Mouse (Mus musculus) spleen, adult 12 weeks (tissue): ENCODE measurements around the gene Pttg1.

ENCODE experiments used
- DNase-seq: peaks from one replicate; pipeline ENCODE4 v3.0.0; 2022; ENCODE audit warnings: low spot score

Gene Pttg1

DNA sequence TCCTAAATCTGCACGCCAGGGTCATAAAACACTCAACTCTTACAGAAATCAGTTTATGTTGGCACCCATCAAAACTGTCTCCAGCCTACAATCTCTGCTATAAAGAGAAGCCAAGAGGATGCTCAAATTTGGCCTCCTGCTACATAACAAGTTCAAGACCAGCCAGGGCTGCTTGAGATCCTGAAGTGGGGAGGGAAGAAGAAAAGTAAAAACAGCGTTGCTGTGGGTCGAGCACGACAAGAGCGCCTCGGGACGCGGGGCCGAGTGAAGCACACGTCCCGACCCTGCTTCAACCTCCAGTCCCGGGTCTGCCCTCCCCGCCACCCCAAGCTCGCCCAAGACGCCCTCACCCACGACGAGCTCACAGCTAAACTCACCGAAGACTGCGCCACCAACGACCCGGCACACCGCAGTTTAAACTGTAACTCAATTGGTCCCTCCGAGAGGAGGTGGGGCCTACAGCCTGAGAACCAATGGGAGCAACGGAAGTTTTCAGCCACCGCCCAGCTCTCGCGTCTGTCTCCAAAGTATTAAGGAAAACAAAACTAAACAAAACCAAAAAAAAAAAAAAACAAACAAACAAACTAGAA lies at the start of gene Pttg1:
Gene Pttg1 (minus strand): TSS at position 428 of the 590 bp plus-strand sequence.
- peak; percentile 64 for DNase-seq

DNA sequence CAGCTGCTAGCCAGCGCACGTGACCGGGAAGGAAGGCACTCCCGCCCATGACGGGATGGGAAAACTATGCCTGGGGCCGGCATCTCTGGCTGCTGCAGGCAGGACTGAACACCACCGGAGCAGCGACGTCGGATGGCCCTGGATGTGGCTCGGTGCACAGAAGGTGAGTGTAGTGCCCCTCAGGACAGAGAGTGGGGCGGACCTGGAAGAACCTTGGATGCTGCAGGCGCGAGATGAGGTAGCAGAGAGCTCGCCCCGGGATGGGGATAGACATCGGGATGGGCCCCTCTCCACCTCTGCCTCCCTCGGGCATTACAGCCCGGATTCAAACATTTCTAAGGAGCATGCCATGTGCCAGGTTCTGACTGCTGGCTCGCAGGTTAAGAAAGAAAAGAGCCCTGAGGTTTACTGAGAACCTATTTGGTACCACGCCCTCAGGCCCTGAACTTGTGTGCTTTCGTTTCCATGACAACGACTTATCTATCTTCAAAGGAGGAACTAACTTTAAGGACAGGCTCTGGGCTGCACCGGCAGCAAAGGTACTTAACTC lies 48.2 kb upstream of the Pttg1 start, which contains the start of gene C1qtnf2:
Gene C1qtnf2 (plus strand): TSS at position 52 of the 550 bp plus-strand sequence.
- no peak for DNase-seq

DNA sequence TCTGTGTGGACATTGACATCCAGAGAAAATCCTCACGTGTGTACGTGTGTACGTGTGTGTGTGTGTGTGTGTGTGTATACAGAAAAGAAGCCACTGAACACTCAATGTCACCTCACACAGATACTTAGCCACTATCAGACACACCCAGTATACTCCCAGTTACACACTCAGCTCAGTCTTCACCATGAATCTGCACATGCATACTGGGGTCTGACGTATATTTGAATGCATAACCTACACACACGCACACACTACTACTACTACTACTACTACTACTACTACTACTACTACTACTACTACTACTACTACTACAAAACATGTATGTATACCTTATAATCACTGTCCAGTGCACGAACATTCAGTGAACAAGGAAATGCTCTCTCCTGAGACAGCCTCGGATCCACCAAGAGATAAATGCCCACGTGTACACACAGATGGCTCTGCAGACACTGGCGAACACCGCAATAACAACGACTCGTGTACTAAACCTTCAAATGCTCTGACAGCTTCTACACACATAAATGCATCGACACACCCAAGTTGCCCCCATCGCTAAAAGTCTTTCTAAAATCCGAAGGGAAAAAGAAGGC lies 47.7 kb upstream of the Pttg1 start:
- no peak for DNase-seq

DNA sequence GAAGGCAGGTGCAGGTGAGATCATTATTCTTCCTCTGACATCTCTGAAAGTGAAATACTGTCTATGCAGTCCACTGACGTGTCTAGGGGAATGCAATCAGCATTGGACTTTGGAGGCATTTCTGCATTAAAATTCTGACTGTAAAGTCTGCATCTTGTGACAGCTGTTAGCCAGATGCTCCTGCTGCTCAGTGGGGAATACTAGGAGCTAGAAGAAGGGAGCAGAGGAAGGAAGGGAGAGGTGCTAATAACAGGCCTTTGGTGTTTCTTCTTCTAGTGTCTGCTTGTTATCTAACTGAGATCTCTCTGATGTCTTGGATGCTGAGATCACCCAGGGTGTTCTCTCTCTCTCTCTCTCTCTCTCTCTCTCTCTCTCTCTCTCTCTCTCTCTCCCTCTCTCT lies 47.1 kb upstream of the Pttg1 start:
- DNase-seq, result no peak

DNA sequence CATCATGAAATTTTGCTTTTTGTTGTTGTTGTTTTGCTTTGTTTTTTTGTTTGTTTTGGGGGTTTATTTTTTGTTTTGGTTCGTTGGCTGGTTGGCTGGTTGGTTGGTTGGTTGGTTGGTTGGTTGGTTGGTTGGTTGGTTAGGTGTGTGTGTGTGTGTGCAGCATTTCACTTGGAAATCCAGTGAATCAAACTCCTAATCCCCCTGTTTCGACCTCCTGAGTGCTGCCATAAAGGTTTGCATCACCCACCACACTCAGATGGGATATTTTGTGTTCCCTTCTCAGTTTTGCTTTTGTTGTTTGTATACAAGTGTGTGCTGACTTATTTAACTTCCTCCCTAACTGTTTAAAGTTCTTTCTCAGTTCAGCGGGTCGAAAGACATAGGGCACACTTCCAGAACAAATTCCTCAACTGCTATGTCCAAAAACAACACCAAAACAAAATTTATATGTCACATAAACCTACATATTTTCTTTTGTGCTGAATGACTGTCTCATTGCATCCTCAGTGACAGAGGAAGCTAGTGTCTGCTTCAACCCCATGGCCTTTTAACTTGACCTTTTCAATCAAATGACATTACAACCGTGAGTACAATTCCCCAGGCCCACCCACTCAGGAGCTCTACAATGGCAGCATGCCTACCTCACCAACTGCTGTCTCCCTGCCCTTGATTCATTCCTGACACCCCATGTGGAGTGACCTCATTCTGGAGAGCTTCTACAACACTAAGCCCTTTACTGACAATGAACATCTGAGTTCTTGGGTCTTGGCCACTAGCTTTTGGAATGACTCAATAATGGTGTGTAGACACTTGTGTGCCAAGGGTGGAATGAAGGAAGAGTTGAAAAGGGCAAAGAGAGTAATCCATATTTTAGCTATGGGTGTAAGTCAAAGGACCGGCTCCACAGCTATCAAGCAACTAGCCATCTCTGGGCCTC lies 45.1 kb upstream of the Pttg1 start:
- DNase-seq, result no peak

DNA sequence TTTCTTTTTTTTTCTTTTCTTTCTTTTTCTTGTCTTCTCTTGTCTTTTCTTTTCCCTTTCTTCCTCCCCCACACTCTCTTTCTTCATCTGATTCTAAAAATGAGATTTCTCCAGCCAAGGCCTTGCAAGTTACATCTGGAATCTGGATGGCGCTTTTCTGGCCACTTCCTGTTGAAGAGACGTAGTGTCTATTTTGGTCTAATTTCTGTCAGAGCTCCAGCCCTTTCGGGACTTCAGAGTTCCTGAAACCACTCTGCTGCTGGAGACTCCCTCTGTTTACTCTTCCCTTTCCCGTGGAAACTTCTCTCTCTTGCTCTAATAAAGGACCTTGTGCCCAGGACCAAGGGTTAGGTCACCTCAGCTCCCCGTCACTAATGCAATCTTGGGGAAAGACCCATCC lies 44.1 kb upstream of the Pttg1 start:
- DNase-seq, result no peak

DNA sequence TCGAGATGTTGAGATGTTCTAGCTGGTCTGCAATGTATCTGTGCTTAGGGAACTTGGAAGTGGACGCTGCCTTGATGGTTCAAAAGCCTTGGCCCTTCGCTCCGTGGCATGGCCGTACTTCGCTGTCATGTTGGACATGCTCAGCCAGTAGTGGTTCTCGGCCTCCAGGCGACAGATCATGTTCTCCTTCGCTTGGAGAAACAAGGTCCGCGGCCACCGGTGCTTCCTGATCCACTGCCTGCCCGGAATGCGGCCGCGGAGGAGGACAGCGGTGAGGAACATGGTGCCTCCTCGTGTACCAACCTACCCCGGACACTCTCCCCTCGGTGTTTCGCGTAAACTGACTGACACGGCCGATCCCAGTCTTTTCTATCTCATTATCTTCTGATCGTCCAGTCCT lies 37.2 kb upstream of the Pttg1 start:
- no peak for DNase-seq

DNA sequence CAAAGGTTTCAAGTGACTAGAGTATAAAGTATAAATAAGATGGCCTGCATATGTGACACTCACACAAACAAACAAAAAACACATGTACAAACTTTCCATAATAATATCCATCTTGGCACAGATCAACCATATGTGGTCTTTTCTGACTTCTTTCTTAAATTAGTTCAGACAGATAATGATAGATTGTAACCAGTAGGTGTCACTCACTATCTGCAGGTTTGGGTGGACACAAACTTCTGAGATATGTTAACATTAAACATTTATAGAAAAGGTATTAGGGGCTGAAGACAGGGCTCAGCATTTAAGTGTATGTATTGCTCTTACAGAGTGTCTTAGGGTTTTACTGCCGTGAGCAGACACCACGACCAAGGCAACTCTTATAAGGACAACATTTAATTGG lies 26.2 kb upstream of the Pttg1 start:
- DNase-seq, result no peak

DNA sequence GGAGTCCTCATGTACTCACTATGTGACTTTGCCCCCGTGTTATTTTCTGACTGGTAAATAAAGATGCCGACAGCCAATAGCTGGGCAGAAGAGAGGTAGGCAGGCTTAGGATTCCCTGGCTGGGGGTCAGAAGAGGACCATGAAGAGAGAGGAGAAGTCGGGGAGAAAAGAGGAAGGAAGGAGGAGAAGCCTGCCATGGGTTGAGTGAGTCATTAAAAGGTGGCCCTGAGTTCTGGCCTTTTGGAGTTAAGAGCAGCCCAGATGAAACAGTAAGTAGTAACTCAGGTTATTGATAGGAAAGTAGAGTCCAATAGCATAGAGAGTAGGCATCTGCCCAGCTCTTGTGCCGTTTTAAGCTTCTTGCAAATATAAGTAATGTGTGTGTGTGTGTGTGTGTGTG lies 25.3 kb upstream of the Pttg1 start:
- no peak for DNase-seq

DNA sequence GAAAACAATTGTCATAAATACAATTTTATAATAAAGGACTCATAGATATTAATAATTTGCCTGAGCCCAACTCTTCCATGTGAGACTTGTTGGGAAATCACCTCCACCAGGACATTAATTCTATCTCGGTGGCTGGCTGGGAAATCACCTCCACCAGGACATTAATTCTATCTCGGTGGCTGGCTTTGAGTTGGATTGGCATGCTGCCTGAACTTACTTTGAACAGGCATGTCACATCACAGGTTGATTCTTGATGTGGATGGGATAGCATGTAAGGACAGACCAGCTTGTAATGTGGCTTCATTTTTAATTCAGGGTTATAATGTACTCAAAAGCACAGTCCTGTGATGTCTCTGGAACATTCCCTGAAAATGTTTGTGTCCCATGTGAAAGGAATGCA lies 23.9 kb upstream of the Pttg1 start:
- no peak for DNase-seq

DNA sequence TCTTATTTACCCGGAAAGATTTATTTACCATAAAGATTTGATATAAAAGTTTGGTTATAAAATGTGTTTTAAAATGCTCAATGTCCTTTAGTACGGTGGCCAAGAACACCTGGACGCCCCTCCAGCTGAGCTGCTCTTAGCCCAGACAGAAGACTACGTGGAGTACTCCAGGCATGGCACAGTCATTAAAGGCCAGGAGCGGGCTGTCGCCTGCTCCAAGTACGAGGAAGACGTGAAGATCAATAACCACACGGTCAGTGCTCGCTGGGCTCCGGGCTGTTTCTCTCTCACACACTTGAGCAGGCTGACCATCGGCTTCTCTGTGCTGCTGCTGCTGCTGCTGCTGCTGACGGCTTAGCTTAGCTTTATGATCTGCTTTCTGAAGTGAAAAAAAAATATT lies 17.1 kb upstream of the Pttg1 start:
- DNase-seq, result no peak

DNA sequence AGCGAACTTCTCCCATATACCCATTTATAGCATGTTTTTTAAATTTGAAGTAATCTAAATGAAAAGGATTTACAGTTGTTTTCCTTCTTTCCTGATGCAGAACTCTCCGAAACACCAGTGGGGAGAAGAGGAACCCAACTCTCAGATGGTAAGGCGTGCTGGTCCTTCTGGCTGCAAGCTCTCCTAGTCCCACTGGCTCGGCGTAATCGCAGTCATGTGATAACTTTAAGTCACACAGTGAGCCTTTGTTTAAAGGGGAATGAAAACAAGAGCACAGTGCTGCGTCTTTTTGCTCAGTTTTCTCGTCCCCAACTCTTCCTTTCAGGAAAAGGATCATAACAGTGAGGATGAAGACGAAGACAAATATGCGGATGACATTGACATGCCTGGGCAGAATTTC lies 15.1 kb upstream of the Pttg1 start:
- no peak for DNase-seq

DNA sequence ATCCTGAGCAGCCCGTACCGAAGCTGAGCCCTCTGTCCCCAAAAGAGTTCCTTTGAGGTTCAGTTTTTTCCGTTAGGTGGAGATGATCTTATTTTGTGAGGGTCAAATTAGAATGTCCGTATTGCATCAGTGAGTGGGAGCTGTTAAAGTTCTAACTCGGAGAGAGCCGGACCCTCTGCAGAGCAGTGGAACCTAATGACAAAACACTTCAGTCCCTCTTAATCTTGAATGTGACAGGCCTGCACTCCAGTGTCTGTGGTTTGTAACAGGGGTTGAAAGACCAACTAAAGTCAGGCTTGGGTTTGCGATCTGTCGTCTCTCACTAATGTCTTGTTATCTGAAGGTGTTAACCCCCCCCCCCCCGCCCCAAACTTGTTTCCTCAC lies 8.0 kb upstream of the Pttg1 start:
- no peak for DNase-seq

DNA sequence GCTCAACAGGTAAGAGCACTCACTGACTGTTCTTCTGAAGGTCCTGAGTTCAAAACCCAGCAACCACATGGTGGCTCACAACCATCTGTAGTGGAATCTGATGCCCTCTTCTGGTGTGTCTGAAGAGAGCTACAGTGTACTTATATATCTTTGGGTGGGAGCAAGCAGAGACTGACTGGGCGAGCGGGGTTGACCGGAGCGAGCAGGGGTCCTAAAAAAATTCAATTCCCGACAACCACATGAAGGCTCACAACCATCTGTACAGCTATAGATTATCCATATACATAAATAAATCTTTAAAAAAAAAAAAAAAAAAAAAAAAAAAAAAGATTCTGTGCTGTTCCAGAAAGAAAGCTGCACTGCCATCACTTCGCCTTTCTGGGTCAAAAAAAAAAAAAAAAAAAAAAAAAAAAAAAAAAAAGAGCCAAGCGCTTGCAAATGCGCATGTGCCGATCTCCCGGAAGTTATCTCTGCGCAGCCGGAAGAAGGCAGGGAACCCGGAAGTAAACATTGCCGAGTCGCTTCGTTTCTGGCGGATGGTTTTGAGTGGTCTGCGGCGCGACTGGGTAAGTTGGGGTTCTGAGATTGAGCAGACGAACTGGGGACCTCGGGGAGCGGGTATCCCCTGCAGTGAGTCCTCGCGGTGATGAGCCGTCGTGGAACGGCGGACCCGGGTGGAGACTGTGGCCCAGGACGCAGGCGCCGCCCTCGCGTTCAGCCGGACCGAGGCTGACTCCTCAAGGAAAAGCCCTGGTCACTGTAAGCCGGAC lies 7.4 kb upstream of the Pttg1 start, which contains the start of gene Slu7:
Gene Slu7 (plus strand): TSS at position 491 of the 770 bp plus-strand sequence.
- peak; percentile 66 for DNase-seq

DNA sequence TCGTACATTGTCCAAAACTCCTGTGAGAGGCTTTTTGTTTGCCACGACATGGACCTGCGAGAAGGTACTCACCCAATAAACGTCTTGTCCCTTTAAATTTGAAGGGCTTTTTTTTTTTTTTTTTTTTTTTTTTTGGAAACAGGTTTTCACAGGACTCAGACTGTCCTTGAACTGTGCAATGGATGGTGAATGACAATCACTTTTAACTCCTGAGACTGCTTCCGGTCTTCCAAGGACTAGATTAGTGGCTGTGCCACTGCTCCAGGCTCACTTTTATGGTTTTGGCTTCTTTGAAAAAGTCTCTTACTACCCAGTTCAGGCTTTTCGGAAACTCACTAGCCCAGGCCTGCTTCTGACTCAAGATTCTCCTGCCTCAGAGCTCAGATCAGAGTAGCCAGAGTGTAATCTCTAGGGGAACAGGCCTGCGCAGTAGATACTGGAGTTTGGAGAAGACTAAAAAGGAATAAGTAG lies 398 bp upstream of the Pttg1 start:
- DNase-seq, result peak; percentile 40

DNA sequence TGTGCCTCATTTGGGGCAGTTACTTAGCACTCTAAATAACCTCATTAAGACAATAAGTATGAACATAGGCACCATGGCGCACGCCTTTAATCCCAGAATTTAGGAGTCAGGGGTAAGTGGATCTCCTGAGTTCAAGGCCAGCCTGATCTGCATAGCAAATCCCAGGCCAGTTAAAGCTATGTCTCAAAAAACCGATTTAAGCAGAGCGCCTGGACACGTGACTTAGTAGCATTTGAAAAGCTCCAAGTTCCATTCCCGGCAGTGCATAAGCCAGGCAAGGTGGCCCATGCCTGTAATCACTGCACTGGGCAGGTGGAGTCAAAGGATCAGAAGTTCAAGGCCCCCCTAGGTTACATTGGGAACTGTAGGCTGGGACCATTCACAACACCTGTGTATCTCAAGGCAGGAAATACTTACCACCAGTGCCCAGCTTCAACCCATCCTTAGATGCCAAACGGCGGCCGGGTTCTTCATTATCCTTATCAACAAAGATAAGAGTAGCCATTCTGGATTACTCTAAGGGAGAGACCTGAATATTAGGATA lies 813 bp downstream of the Pttg1 start:
- DNase-seq, result no peak

DNA sequence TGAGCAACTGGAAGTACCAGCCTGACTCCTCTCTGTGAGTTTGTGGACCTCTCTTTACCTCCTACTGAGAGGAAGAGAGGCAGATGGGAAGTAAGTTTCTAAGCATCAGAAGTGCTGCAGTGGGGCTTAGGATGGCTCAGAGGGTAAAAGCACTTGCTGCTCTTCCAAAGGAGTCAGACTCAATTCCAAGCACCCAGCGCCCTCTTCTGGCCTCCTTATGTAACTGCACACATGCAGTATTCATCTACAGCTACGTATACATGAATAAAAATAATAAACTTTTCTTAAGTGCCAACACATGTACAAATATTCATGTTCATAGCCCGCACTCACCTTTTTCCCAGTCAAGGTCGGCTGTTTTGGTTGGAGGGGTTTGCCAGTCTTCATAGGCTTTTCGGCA lies 1.7 kb downstream of the Pttg1 start:
- DNase-seq, result no peak

DNA sequence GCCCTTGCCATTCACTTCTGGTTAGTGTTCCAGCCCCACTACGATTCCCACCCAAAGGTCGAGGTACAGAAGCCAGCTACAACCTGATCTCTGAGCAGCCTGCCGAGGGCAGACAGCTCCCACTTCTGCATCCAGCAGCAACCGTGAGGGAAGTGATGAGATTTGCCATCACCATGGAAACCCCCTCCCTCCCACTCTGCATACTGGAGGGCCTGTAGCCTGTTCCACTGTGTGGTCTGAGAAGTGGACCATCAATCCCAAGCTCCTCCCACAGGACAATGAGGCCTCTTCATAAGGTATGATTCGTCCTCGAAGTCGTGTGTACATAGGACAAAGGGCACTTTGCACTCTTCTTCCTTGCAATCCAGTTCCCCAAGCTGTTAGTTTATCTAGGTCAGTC lies 8.8 kb downstream of the Pttg1 start:
- no peak for DNase-seq

DNA sequence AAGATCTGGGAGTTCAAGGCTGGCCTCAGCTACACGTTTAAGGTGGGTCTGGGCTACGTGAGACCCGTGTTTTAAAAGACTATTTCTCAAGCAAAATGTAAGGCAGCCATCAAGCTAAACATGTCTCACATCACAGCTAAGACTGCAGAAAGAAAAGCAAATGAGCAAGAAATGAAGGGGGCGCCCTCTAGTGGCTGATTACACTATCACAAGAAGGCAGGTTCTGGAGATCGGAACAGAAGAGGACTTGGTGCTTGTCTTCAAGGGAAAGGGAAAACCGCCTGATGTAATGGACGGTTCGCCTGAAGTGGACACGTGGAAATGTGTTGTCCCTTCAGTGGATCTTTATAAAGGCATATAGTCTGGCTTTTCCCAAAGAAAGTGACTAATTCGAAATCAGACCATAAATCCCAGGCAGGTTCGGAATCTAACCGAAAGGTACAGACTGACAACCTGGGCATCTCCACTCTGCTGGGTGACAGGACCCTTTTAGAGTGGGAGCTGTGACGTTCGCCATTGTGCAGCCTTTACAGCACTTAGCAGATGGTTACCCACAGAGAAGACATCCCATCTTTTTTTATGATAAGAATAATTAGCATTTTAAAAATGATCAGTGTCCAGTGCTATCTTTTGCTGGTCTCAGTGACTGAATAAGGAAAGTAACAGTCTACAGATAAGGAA lies 13.1 kb downstream of the Pttg1 start:
- peak; percentile 54 for DNase-seq

DNA sequence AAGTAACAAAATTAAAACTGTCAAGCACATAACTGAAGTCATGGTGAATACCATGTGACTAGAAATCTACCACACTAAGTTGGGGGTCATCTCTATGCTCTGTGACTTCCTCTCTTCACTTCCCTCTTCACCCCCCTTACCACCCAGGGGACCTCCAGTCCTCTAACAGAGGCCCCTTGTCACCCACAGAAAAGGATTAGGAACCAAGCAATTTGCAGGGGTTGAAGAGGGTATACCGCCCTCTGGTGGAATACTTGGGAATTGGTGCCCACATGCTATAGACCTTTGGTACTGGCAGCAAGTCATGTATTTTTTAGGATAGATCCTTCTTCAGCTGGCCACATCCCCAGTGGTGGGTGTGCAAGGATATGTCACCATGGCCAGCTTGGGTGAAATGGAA lies 14.6 kb downstream of the Pttg1 start:
- DNase-seq, result peak; percentile 56

DNA sequence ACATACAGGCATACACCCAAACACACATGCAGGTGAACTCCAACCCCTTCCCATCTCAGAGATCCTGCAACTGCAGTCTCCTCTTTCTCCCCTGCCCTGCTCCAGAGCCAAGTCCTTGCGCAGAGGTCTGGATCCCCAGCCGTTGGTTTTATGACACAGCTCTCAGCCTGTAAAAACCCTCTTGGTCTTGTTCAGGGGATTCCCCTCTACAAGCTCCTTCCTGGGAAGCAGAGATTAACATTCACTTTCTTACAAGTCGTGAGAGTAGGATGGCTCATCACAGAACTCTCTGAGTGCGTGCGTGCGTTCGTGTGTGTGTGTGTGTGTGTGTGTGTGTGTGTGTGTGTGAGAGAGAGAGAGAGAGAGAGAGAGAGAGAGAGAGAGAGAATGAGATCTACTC lies 15.8 kb downstream of the Pttg1 start:
- no peak for DNase-seq
